Mouse (Mus musculus): ENCODE results near the gene Zfp273. TPM values are rescaled to one million over a fixed set of nuclear protein-coding genes. Genes with fewer than 3 reads are reported as not detected.
"Not testable (repeated sequence)": the region's sequence is repeated elsewhere in the genome, so short reads cannot be mapped to it uniquely, and the experiment has no call there.

The Zfp273 gene
- total RNA-seq, 2 experiments from 2014 or later, result 1.8 to 2.2 TPM

- no peak for DNase-seq
- intact Hi-C loops (cut with DNase I), result no loop called here
Observed at GRCm38 (mm10) chr13:67863026-67863425, 49.5 kb downstream of the Zfp273 start, which contains the start of gene BC048507. Gene BC048507 (plus strand): TSS chr13:67863326.

DNA sequence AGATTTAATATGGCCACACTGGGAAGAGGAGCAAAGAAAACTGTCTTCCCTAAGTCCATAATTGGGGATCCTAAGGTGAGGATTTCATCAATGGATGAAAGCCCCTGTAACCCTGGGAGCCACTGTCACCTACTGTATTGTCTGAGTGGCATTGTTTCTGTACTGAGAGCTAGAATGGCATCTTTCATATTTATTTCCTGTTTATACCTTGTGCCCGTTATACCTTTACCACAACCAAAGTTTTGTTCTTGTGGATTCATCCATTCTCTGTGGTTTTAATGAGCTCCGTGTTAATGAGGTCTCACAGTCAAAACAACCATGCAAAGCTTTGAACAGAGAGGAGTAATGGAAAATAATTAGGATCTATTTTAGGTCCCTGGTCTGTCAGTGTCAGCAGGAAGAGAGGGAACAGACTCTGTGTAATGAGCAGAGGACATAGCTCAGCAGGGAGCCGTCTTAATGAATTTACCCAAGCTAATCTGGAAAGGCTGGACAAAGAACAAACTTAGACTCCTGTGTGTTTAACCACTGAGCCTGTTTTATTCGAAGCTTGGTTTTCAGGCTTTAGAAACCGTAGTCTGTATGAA, 51.3 kb downstream of the Zfp273 start:
- intact Hi-C loops (cut with DNase I), result no loop called here
- no peak for DNase-seq

DNA sequence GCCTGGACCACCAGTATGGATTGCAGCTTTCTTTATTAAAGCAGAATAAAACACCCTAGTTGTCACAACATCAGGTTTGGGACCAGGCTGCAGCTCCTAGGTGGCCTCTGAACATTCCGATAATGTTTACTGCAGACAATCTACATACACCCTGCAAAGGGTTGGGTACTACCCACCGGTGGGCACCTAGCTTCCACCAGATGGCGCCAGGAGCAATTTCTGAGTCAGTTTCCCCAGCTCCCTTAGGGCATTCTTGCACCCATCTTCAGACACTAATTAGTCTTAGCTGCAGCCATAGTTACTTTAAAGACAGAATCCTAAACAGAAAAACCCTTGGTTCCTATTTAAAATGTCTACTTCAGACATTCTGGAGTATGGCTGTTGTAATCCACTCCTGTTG, 54.4 kb downstream of the Zfp273 start:
- intact Hi-C loops (cut with DNase I), result no loop called here
- peak in 1 of 2 experiments; percentile 5 for DNase-seq

DNA sequence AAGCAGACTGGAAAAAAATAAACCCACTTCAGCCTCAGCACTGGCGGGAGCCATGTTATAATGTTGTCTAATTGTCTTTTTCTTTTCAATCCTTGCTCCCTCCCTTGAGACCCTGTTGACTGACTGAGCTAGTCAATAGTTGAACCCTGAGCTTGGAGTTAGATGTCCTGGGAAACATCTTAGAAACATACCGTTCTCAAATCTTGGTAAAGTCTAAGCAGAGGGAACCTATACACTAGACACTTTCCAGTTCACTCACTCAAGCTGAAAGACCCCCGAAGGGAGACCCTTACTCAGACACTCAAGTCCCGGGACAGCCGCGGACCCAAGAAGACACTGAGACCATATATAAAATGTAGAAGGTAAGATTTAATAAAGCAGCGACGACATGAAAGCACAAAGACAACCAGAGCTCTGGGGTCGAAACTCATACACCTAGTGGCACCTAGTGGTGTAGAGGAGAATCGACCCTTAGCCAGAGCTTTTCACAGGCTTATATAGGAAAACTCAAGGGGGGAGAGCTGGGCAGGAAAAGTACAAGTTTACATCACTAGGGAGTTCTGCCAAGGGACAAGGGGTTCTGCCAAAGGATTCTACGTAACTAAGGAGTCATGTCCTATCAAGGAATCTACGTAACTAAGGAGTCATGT, 62.6 kb downstream of the Zfp273 start:
- intact Hi-C loops (cut with DNase I); DNase-seq: not testable (repeated sequence)

Other genes with a start within 250 kb of the Zfp273 start
- 1 to 10 TPM; 3.8 to 5.2 TPM for gene Zfp729b, start 204.0 kb upstream of the Zfp273 start, total RNA-seq (2021)
- under 1 TPM; 0.81 to 0.83 TPM for gene Gm49345, start 176.0 kb upstream of the Zfp273 start, total RNA-seq (2021)
- 1 to 10 TPM; 3.3 to 4.2 TPM for gene Zfp729a, start 175.9 kb upstream of the Zfp273 start, total RNA-seq (2021)
- 1 to 10 TPM; 4.8 to 5.9 TPM for gene Zfp738, start 126.7 kb upstream of the Zfp273 start, total RNA-seq (2021)
- 1 to 10 TPM; 5.7 to 6.6 TPM for gene Zfp65, start 84.6 kb upstream of the Zfp273 start, total RNA-seq (2021)
- 1 to 10 TPM; 1.9 to 2.1 TPM for gene Zfp85, start 58.5 kb upstream of the Zfp273 start, total RNA-seq (2021)
- gene Zfp493, start 34.0 kb upstream of the Zfp273 start, total RNA-seq (2021), result 1 to 10 TPM; 1.2 to 1.4 TPM
- 1 to 10 TPM in 1 of 2 experiments, under 1 TPM in 1; 0.89 to 1.2 TPM for gene Gm10037, start 17.4 kb downstream of the Zfp273 start, total RNA-seq (2021)
- gene BC048507, start 49.6 kb downstream of the Zfp273 start, total RNA-seq (2021), result not detected